In genomic region chr6:71907702-71908235, GRCm38 (mm10) we compare ENCODE assay signal across 8 mouse cellular contexts. TPM values are rescaled to one million over a fixed set of nuclear protein-coding genes. Genes with fewer than 3 reads are reported as not detected.
A peak's percentile ranks its signal among the peaks of the same experiment; 100 is the strongest.
DNase-seq lines count a peak whose midpoint lies in the region; ATAC-seq and TF ChIP-seq lines count a peak whose summit lies in the region.

No protein-coding gene starts in this region.

- H3K36me3 ChIP-seq in lung, postnatal 0 days (ENCODE audit: insufficient read depth, low read length): peaks cover 16% of the 10 kb centered on the region
- peaks cover 6% of the 10 kb centered on the region; the same call in 1 of the 2 replicates for H3K36me3 ChIP-seq in embryonic facial prominence, embryonic 11.5 days (replicated peaks; ENCODE audit: control insufficient read depth, insufficient read depth, low read depth, low read length)
- H3K36me3 ChIP-seq in limb, embryonic 12.5 days: peaks cover 38% of the 10 kb centered on the region
- H3K36me3 ChIP-seq in stomach, embryonic 15.5 days: peaks cover 18% of the 10 kb centered on the region

- H3K27ac ChIP-seq in lung, postnatal 0 days (ENCODE audit: low read length): no peak overlapping the region
- no peak overlapping the region for H3K27ac ChIP-seq in embryonic facial prominence, embryonic 11.5 days (replicated peaks; ENCODE audit: low read depth, low read length)
- H3K27ac ChIP-seq in limb, embryonic 12.5 days: no peak overlapping the region
- H3K27ac ChIP-seq in stomach, embryonic 15.5 days: 0 out of 2 replicates have a peak overlapping the region, but pooled peaks have one; percentile 87

- DNase-seq in lung, postnatal 0 days (ENCODE audit: low spot score): no peak
- no peak for DNase-seq in lung, postnatal 25 days (ENCODE audit: low spot score)
- no peak for DNase-seq in embryonic facial prominence, embryonic 11.5 days (ENCODE audit: low spot score)
- DNase-seq in frontal cortex, postnatal 36 days (ENCODE audit: low spot score in 2 of 2): no peak
- DNase-seq in Muller cell, postnatal 12 days (ENCODE audit: inconsistent ontology term): no peak
- no peak for DNase-seq in thymus, postnatal 4 days

- WGBS in lung, postnatal 0 days: 5% methylated on average over 4 of the region's 4 CpGs
- WGBS in embryonic facial prominence, embryonic 11.5 days: 6% methylated on average over 4 of the region's 4 CpGs
- WGBS in limb, embryonic 12.5 days: 4% methylated on average over 4 of the region's 4 CpGs
- WGBS in stomach, embryonic 15.5 days: 3% methylated on average over 4 of the region's 4 CpGs

- H3K9ac ChIP-seq in lung, postnatal 0 days (replicated peaks; ENCODE audit: low read depth): peak overlapping the region; percentile 37; the same call in 1 of the 2 replicates
- H3K9ac ChIP-seq in embryonic facial prominence, embryonic 11.5 days (replicated peaks; ENCODE audit: low read length): peak overlapping the region; percentile 67
- peak overlapping the region; percentile 66 for H3K9ac ChIP-seq in limb, embryonic 12.5 days (replicated peaks)
- H3K9ac ChIP-seq in stomach, embryonic 15.5 days: peak overlapping the region; percentile 58

- H3K9me3 ChIP-seq in lung, postnatal 0 days (ENCODE audit: low read length): no peaks in the 10 kb centered on the region
- no peaks in the 10 kb centered on the region for H3K9me3 ChIP-seq in embryonic facial prominence, embryonic 11.5 days (replicated peaks; ENCODE audit: control insufficient read depth, low read length)
- no peaks in the 10 kb centered on the region for H3K9me3 ChIP-seq in limb, embryonic 12.5 days
- H3K9me3 ChIP-seq in stomach, embryonic 15.5 days: no peaks in the 10 kb centered on the region

- ATAC-seq in lung, postnatal 0 days: no peak
- ATAC-seq in embryonic facial prominence, embryonic 11.5 days (replicated peaks; ENCODE audit: insufficient number of reproducible peaks, low FRiP score, low TSS enrichment, low read depth): no peak
- no peak for ATAC-seq in limb, embryonic 12.5 days (ENCODE audit: insufficient number of reproducible peaks, insufficient read depth, low FRiP score, low TSS enrichment, low read depth)
- no peak for ATAC-seq in stomach, embryonic 15.5 days (ENCODE audit: insufficient read depth, low FRiP score, low read depth)

- peak overlapping the region; percentile 62 for H3K4me2 ChIP-seq in lung, postnatal 0 days (replicated peaks; ENCODE audit: low read depth, low read length)
- peak overlapping the region; percentile 61 for H3K4me2 ChIP-seq in embryonic facial prominence, embryonic 11.5 days (ENCODE audit: low read depth, low read length)
- H3K4me2 ChIP-seq in limb, embryonic 12.5 days: peak overlapping the region; percentile 88
- H3K4me2 ChIP-seq in stomach, embryonic 15.5 days: peak overlapping the region; percentile 61

- TF ChIP-seq CTCF in lung, postnatal 0 days (IDR thresholded peaks at IDR 0.05): no peak

- peak overlapping the region; percentile 61 for H3K4me3 ChIP-seq in lung, postnatal 0 days (ENCODE audit: low read depth, low read length)
- H3K4me3 ChIP-seq in embryonic facial prominence, embryonic 11.5 days (ENCODE audit: low read depth, low read length): peak overlapping the region; percentile 58
- peak overlapping the region; percentile 70 for H3K4me3 ChIP-seq in limb, embryonic 12.5 days (replicated peaks)
- peak overlapping the region; percentile 91 for H3K4me3 ChIP-seq in stomach, embryonic 15.5 days (replicated peaks)

- 0 out of 2 replicates have a peak, but pooled peaks cover 4% of the 10 kb centered on the region for H3K4me1 ChIP-seq in lung, postnatal 0 days (ENCODE audit: insufficient read depth, low read depth, low read length)
- H3K4me1 ChIP-seq in embryonic facial prominence, embryonic 11.5 days (ENCODE audit: control insufficient read depth, insufficient read depth, low read length): no peaks in the 10 kb centered on the region
- peaks cover 9% of the 10 kb centered on the region for H3K4me1 ChIP-seq in limb, embryonic 12.5 days (replicated peaks)
- H3K4me1 ChIP-seq in stomach, embryonic 15.5 days: peaks cover 11% of the 10 kb centered on the region

- H3K27me3 ChIP-seq in lung, postnatal 0 days (replicated peaks; ENCODE audit: insufficient read depth, low read length): no peaks in the 10 kb centered on the region
- H3K27me3 ChIP-seq in embryonic facial prominence, embryonic 11.5 days (ENCODE audit: control insufficient read depth, insufficient read depth, low read length): no peaks in the 10 kb centered on the region
- no peaks in the 10 kb centered on the region for H3K27me3 ChIP-seq in limb, embryonic 12.5 days
- no peaks in the 10 kb centered on the region for H3K27me3 ChIP-seq in stomach, embryonic 15.5 days (replicated peaks)

- no peak for TF ChIP-seq EP300 in lung, postnatal 0 days (IDR thresholded peaks at IDR 0.05)

RNA-seq across cellular contexts. Expression of gene Ptcd3, which starts 0.8 kb away (rescaled TPM):
- polyA plus RNA-seq in lung, postnatal 0 days (2015; fragmentation: Nextera tagmentation; extraction: Ambion mirVana): 25.0 and 27.8 TPM in 2 replicates
- polyA plus RNA-seq in embryonic facial prominence, embryonic 11.5 days (2014; fragmentation: Nextera tagmentation; extraction: Ambion mirVana): 139 and 151 TPM in 2 replicates
- 126 and 131 TPM in 2 replicates for polyA plus RNA-seq in limb, embryonic 12.5 days (2016; fragmentation: Nextera tagmentation; extraction: Ambion mirVana)
- polyA plus RNA-seq in stomach, embryonic 15.5 days (2015; fragmentation: Nextera tagmentation; extraction: Ambion mirVana): 87.6 and 94.9 TPM in 2 replicates

RNA-seq across cellular contexts. Expression of gene Polr1a, which starts 1.1 kb away (rescaled TPM):
- 6.1 and 7.6 TPM in 2 replicates for polyA plus RNA-seq in lung, postnatal 0 days (2015; fragmentation: Nextera tagmentation; extraction: Ambion mirVana)
- polyA plus RNA-seq in embryonic facial prominence, embryonic 11.5 days (2014; fragmentation: Nextera tagmentation; extraction: Ambion mirVana): 32.0 and 38.2 TPM in 2 replicates
- polyA plus RNA-seq in limb, embryonic 12.5 days (2016; fragmentation: Nextera tagmentation; extraction: Ambion mirVana): 41.6 TPM in 2 replicates
- 29.8 and 33.9 TPM in 2 replicates for polyA plus RNA-seq in stomach, embryonic 15.5 days (2015; fragmentation: Nextera tagmentation; extraction: Ambion mirVana)
